Mouse (Mus musculus): ENCODE measurements around the gene Prss45. TPM values are rescaled to one million over a fixed set of nuclear protein-coding genes. Genes with fewer than 3 reads are reported as not detected.

Gene Prss45
- total RNA-seq (2023): not detected

DNA sequence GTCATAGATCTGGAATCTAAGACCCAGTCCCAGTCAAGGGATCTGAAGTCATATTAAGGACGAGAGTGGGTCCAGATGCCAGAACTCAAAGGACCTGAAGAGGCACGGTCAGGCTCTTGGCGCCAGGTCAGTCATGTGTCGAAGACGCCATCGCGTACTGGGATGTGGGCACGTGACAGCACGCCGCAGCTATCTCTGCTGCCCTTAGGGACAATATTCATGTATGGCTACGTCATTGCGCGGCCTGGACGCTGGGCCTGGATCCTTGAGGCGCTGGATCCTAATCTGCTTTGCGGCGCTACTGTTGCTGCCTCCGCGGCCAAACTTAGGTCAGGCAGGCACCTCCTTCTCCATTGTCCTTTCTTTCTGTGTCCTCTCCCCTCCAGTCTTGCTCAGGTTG is at the start of gene Prss45:
Gene Prss45, plus strand, starts transcription at position 178 of the 400 bp plus-strand sequence.

DNA sequence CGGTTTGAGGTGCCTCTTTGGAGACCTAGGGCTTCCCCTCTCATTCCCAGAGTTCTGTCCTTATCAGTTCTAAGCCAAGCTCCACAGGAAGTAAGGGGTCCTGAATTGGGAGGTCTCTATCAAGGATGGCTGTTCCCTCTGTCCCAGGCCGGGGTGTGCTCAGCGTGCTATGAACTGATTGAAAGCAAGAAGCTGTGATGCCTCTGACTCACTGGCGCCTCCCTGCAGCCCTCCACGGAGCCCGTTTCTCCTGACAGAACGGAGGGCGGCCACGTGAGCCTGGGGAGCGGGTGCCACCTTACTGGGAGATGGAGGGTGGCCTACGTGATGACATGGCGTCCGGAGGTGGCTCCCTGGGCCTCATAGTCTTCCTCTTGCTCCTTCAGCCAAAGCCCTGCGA is 36.5 kb upstream of the Prss45 start, which contains the start of gene Prss42:
Gene Prss42, plus strand, starts transcription at position 301 of the 400 bp plus-strand sequence.

DNA sequence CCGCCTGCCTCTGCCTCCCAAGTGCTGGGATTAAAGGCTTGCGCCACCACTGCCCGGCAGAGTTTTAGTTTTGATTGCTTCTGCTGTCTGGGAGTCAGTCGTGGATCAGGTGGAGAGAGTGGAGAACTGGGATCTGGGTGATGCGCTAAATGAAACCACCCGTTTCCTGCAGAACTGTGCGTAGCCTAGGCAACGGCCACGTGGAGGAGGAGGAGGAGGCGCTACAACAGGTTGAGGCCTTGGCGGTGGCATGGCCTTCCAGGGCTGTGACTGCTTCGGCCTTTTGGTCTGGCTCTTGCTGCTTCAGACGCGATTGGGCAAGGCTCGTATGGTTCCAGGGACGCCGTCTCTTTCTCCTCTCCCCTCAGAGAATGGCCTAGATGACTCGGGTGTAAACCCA is 20.6 kb upstream of the Prss45 start, which contains the start of gene Prss44:
Gene Prss44, plus strand, starts transcription at position 206 of the 400 bp plus-strand sequence.

DNA sequence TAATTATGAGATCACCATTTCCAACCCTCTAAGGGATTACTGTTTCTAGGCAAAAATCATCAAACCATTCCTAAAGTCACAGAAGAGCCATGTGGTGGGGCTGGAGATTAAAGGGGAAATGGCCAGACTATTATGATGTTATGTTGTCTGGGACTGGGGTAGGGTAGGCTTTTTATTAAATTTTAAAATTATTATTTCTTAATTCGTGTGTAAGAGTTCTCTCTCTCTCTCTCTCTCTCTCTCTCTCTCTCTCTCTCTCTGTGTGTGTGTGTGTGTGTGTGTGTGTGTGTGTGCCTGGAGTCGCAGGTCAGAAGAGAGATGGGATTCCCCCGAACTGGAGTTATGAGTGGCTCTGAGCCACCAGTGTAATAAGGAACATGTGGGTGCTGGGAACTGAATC is 8.0 kb upstream of the Prss45 start, which contains the start of gene Prss43:
Gene Prss43, plus strand, starts transcription at position 301 of the 400 bp plus-strand sequence.

GRCm38 (mm10) chr9:110844206-110844605 is 9.8 kb downstream of the Prss45 start, which contains the start of gene Prss46:
Prss46 (plus strand) TSS chr9:110844506.

GRCm38 (mm10) chr9:110857781-110858472 is 23.5 kb downstream of the Prss45 start, which contains the start of gene Prss50:
Prss50 (plus strand) TSS chr9:110857967.

DNA sequence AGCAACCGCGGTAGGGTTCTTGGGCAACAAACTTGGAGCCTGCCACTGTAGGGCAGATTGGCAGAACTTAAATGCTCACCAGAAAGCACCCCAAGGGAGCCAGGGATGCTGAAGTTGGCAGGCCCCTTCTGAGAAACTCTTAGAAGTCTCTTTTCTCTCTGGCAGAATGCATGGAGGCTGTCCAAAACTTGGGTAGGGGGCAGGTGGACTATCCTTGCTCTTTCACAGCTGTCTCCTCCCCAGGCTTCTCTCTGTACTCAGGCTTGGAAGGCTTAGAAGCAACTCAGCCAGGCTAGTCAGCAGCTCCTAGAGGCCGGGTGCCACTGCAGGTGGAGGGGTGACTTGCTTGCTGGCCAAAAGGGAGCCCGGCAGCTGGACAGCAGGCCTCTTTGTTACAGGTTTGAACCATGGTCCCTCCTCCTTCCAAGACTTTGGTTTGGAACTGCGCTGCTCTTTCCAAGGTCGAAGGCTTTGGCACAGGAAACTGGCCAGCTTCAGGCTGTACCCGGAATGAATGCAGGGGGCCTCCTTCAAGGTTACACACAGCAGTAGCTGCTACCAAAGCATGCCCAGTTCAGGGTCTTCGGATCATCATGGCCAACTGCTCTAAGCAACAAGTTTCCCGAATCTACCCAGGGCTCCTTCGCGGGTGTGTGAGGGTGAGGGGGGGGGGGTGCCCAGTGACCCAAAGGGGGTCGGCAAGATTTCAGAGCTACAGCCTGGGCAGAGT is 45.0 kb downstream of the Prss45 start, which contains the start of gene Als2cl:
Gene Als2cl, plus strand, starts transcription at position 680 of the 730 bp plus-strand sequence.

DNA sequence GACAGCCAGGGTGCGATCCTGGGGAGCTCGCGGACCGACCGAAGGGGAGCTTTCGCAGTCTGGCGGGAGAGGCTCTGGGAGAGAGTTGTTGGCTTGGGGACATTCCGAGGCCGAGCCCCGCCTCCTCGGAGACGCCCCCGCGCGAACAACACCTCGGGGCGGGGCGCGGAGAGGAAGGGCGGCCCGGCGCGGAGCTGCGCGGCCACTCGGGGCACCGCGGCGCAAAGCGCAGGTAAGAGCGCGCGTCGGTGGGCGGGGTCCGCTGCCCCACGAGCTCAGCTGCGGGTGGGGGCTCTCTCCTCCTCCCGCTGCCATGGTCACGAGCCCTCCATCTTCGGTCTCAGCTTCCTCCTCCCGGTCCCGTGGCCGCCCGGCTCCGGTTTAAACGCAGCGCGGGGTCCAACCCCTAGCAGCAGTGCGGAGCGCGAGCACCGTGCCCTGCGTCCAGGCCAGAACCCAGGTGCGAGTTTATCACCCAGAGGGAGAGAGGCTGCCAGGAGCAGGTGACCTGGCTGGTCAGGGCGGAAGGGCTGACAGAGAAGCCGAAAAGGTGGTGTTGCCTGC is 45.7 kb downstream of the Prss45 start, which contains the start of gene Tmie:
Gene Tmie, minus strand, starts transcription at position 116 of the 564 bp plus-strand sequence.

Other genes with a start within 250 kb of the Prss45 start
- 10 to 100 TPM; 12.2 to 14.3 TPM for gene Nradd, start 210.1 kb upstream of the Prss45 start, total RNA-seq (2023)
- gene Nbeal2, start 180.4 kb upstream of the Prss45 start, total RNA-seq (2023): 100 to 1,000 TPM; 113 to 134 TPM
- 10 to 100 TPM; 85.4 to 95.4 TPM for gene Ccdc12, start 178.1 kb upstream of the Prss45 start, total RNA-seq (2023)
- not detected for gene Myl3, start 92.7 kb upstream of the Prss45 start, total RNA-seq (2023)
- not detected for gene Pth1r, start 87.4 kb upstream of the Prss45 start, total RNA-seq (2023)
- not detected for gene Prss42, start 36.4 kb upstream of the Prss45 start, total RNA-seq (2023)
- gene Prss44, start 20.6 kb upstream of the Prss45 start, total RNA-seq (2023): not detected
- not detected for gene Prss43, start 7.9 kb upstream of the Prss45 start, total RNA-seq (2023)
- not detected for gene Prss46, start 9.9 kb downstream of the Prss45 start, total RNA-seq (2023)
- gene Prss50, start 23.4 kb downstream of the Prss45 start, total RNA-seq (2023): under 1 TPM in 1 of 2 experiments, not detected in 1; 0.92 TPM
- gene Als2cl, start 45.3 kb downstream of the Prss45 start, total RNA-seq (2023): 100 to 1,000 TPM; 470 to 474 TPM
- 10 to 100 TPM; 29.8 to 30.7 TPM for gene Tmie, start 45.5 kb downstream of the Prss45 start, total RNA-seq (2023)
- gene Fam240a, start 82.3 kb downstream of the Prss45 start, total RNA-seq (2023): 1 to 10 TPM; 3.6 to 5.6 TPM
- under 1 TPM in 1 of 2 experiments, not detected in 1; 0.86 TPM for gene Tdgf1, start 111.6 kb downstream of the Prss45 start, total RNA-seq (2023)
- gene Lrrc2, start 117.0 kb downstream of the Prss45 start, total RNA-seq (2023): under 1 TPM; 0.15 to 0.35 TPM
- gene Rtp3, start 156.0 kb downstream of the Prss45 start, total RNA-seq (2023): not detected
- gene Ltf, start 184.7 kb downstream of the Prss45 start, total RNA-seq (2023): 1 to 10 TPM; 4.8 to 5.4 TPM
- 1 to 10 TPM; 3.1 to 4.7 TPM for gene Ccrl2, start 222.9 kb downstream of the Prss45 start, total RNA-seq (2023)

Data from T-cell, adult 66 days (primary cell).